Mouse (Mus musculus) limb, embryonic 12.5 days (tissue): ENCODE measurements around the gene Ptpa. TPM values are rescaled to one million over a fixed set of nuclear protein-coding genes. Genes with fewer than 3 reads are reported as not detected.
A peak's percentile ranks its signal among the peaks of the same experiment; 100 is the strongest.
"Not testable (repeated sequence)": the region's sequence is repeated elsewhere in the genome, so short reads cannot be mapped to it uniquely, and the experiment has no call there.

Experiments
- ATAC-seq: fragments of 200-750 bp; cut with Nextera tagmentation; 2 replicates; pipeline ENCODE4 v1.8.0; 2017; ENCODE audit warnings: low read depth, moderate TSS enrichment; ENCODE audit not compliant: insufficient number of reproducible peaks, insufficient read depth, low FRiP score, low TSS enrichment
- H3K27ac ChIP-seq: fragments of 300-500 bp; sonication (generic); 2 replicates; pipeline ENCODE4 v1.5.1; 2016; ENCODE audit warnings: mild to moderate bottlenecking, moderate library complexity
- H3K27me3 ChIP-seq: fragments of 300-500 bp; sonication (generic); 2 replicates; pipeline ENCODE4 v1.6.1; 2016; ENCODE audit warnings: mild to moderate bottlenecking, moderate library complexity
- H3K36me3 ChIP-seq: fragments of 300-500 bp; sonication (generic); 2 replicates; pipeline ENCODE4 v1.6.1; 2016; ENCODE audit warnings: mild to moderate bottlenecking, moderate library complexity
- H3K4me1 ChIP-seq: fragments of 300-500 bp; sonication (generic); replicated peaks from 2 replicates; pipeline ENCODE4 v1.6.1; 2016
- H3K4me2 ChIP-seq: fragments of 300-500 bp; sonication (generic); 2 replicates; pipeline ENCODE4 v1.6.1; 2016; ENCODE audit warnings: mild to moderate bottlenecking, moderate library complexity
- H3K4me3 ChIP-seq: fragments of 300-500 bp; sonication (generic); replicated peaks from 2 replicates; pipeline ENCODE4 v1.5.1; 2016; ENCODE audit warnings: mild to moderate bottlenecking
- H3K9ac ChIP-seq: fragments of 300-500 bp; sonication (generic); replicated peaks from 2 replicates; pipeline ENCODE4 v1.6.1; 2016; ENCODE audit warnings: mild to moderate bottlenecking, moderate library complexity
- H3K9me3 ChIP-seq: fragments of 300-500 bp; sonication (generic); 2 replicates; pipeline ENCODE4 v1.6.1; 2016; ENCODE audit warnings: mild to moderate bottlenecking, moderate library complexity
- WGBS: fragments of 180-500 bp; shearing (Covaris S2); methylation state at CpG from one replicate; pipeline ENCODE4 v1.1.7; 2016; 5-methylcytosine and 5-hydroxymethylcytosine counted together
- polyA plus RNA-seq: library from polyadenylated mRNA; unstranded; fragments of >200 nt; fragmentation: Nextera tagmentation; extraction: Ambion mirVana; gene quantifications from 2 replicates; pipeline ENCODE4 v1.2.1, GENCODE M21; 2016

Gene Ptpa
- polyA plus RNA-seq, 1 experiment from 2014 or later, result 154 TPM

DNA sequence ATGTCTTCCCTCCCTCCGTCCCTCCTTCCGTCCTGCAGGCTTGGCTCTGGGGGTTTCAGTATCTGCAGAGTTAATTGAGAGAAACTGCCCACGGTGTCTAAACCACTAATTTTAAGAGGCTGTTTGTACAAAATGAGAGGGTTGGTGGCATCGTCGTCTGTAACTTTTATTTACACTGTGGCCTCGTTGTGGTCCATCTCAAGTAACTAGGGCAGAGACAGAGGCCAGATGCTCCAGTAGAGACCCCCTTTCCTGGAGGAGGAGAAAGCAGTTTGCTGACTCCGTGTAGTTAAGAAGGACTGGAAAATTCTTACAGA is 768 bp downstream of the Ptpa start:
- 0% methylated on average over 7 of the region's 7 CpGs for WGBS
- Histone ChIP-seq H3K36me3 (peaks cover 13% of the 10 kb centered on the region; the same call in 1 of the 2 replicates), H3K27ac (peak overlapping the region; percentile 99), H3K4me2 (peak overlapping the region; percentile 75), H3K27me3 (no peaks in the 10 kb centered on the region; the same call in 1 of the 2 replicates), H3K9me3 (no peaks in the 10 kb centered on the region), H3K4me3 (peak overlapping the region; percentile 84), H3K9ac (peak overlapping the region; percentile 92), H3K4me1 (peaks cover 47% of the 10 kb centered on the region)
- no peak for ATAC-seq

DNA sequence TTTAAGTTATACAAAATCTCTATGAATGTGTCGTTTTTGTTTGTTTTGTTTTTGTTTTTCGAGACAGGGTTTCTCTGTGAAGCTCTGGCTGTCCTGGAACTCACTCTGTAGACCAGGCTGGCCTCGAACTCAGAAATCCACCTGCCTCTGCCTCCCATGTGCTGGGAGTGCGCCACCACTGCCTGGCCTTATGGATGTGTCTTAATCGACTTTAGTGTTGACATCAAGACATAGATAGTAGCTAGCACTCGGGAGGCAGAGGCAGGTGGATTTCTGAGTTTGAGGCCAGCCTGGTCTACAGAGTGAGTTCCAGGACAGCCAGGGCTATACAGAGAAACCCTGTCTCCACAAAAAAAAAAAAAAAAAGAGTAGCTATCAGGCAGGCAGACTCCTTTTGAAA is 1.3 kb downstream of the Ptpa start:
- peak overlapping the region; percentile 84 for H3K4me3 ChIP-seq
- not testable (repeated sequence) for H3K27me3 ChIP-seq, H3K9me3 ChIP-seq, ATAC-seq, H3K9ac ChIP-seq
- peak overlapping the region; percentile 75 for H3K4me2 ChIP-seq
- H3K27ac ChIP-seq, result peak overlapping the region; percentile 99
- peaks cover 47% of the 10 kb centered on the region for H3K4me1 ChIP-seq
- peaks cover 11% of the 10 kb centered on the region; the same call in 1 of the 2 replicates for H3K36me3 ChIP-seq
- 84% methylated on average over 6 of the region's 6 CpGs for WGBS

- no peaks in the 10 kb centered on the region; the same call in 1 of the 2 replicates for H3K27me3 ChIP-seq
- no peaks in the 10 kb centered on the region for H3K9me3 ChIP-seq
- peak overlapping the region; percentile 52 for H3K9ac ChIP-seq
- peaks cover 47% of the 10 kb centered on the region for H3K4me1 ChIP-seq
- WGBS, result 62% methylated on average over 5 of the region's 5 CpGs
- no peak overlapping the region; the same call in 1 of the 2 replicates for H3K4me3 ChIP-seq
- peak overlapping the region; percentile 75 for H3K4me2 ChIP-seq
- H3K36me3 ChIP-seq, result peaks cover 6% of the 10 kb centered on the region; the same call in 1 of the 2 replicates
- no peak for ATAC-seq
- peak overlapping the region; percentile 95 for H3K27ac ChIP-seq
These were observed 1.8 kb downstream of the Ptpa start for GRCm38 (mm10) chr2:30417595-30418165.

GRCm38 (mm10) chr2:30418259-30418658 is 2.4 kb downstream of the Ptpa start:
- Histone ChIP-seq H3K9ac (peak overlapping the region; percentile 52), H3K36me3 (no peaks in the 10 kb centered on the region), H3K9me3 (no peaks in the 10 kb centered on the region), H3K4me1 (peaks cover 47% of the 10 kb centered on the region), H3K4me2 (peak overlapping the region; percentile 75), H3K27me3 (no peaks in the 10 kb centered on the region; the same call in 1 of the 2 replicates), H3K27ac (peak overlapping the region; percentile 95), H3K4me3 (peak overlapping the region; percentile 23)
- no peak for ATAC-seq
- 57% methylated on average over 6 of the region's 6 CpGs for WGBS

- ATAC-seq, result no peak
- H3K9ac ChIP-seq, result peak overlapping the region; percentile 52
- H3K27ac ChIP-seq, result peak overlapping the region; percentile 95
- peak overlapping the region; percentile 75 for H3K4me2 ChIP-seq
- H3K4me3 ChIP-seq, result peak overlapping the region; percentile 23
- H3K4me1 ChIP-seq, result peaks cover 47% of the 10 kb centered on the region
- H3K36me3 ChIP-seq, result peaks cover 5% of the 10 kb centered on the region; the same call in 1 of the 2 replicates
- H3K9me3 ChIP-seq, result no peaks in the 10 kb centered on the region
- H3K27me3 ChIP-seq, result no peaks in the 10 kb centered on the region
- WGBS, result 4% methylated on average over 10 of the region's 10 CpGs
These were observed 3.3 kb downstream of the Ptpa start for GRCm38 (mm10) chr2:30419112-30419511.

GRCm38 (mm10) chr2:30421432-30421831 is 5.6 kb downstream of the Ptpa start:
- H3K9ac ChIP-seq, result no peak overlapping the region
- H3K9me3 ChIP-seq, result no peaks in the 10 kb centered on the region
- H3K4me2 ChIP-seq, result no peak overlapping the region
- peaks cover 38% of the 10 kb centered on the region for H3K4me1 ChIP-seq
- 0 out of 2 replicates have a peak overlapping the region, but pooled peaks have one; percentile 37 for H3K27ac ChIP-seq
- WGBS, result 71% methylated on average over 4 of the region's 4 CpGs
- no peaks in the 10 kb centered on the region for H3K27me3 ChIP-seq
- no peak for ATAC-seq
- H3K4me3 ChIP-seq, result no peak overlapping the region
- peaks cover 12% of the 10 kb centered on the region for H3K36me3 ChIP-seq

DNA sequence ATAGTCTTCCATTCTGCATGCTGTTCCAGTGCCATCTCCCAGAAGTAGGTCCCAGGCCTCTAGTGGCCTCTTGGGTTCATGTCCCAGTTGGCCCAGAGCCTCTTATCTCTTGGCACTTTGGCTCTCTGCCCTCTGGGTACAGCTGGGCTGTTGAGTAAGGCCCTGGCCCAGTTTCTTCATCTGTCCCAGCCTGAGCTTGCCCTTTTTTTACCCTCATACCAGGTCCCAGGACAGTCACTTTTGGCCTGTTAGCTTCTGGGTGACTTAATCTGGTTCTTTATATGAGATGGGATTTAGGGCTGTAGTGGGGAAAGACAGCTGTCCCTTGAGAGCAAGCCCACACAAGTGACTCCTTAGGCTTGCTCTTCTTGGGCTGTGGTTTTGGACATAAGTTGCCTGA is 13.3 kb downstream of the Ptpa start:
- H3K9ac ChIP-seq, result no peak overlapping the region
- no peak overlapping the region for H3K4me3 ChIP-seq
- H3K4me2 ChIP-seq, result no peak overlapping the region
- peaks cover 83% of the 10 kb centered on the region for H3K36me3 ChIP-seq
- no peaks in the 10 kb centered on the region for H3K27me3 ChIP-seq
- no peak for ATAC-seq
- H3K27ac ChIP-seq, result no peak overlapping the region
- no peaks in the 10 kb centered on the region for H3K9me3 ChIP-seq
- H3K4me1 ChIP-seq, result no peaks in the 10 kb centered on the region

DNA sequence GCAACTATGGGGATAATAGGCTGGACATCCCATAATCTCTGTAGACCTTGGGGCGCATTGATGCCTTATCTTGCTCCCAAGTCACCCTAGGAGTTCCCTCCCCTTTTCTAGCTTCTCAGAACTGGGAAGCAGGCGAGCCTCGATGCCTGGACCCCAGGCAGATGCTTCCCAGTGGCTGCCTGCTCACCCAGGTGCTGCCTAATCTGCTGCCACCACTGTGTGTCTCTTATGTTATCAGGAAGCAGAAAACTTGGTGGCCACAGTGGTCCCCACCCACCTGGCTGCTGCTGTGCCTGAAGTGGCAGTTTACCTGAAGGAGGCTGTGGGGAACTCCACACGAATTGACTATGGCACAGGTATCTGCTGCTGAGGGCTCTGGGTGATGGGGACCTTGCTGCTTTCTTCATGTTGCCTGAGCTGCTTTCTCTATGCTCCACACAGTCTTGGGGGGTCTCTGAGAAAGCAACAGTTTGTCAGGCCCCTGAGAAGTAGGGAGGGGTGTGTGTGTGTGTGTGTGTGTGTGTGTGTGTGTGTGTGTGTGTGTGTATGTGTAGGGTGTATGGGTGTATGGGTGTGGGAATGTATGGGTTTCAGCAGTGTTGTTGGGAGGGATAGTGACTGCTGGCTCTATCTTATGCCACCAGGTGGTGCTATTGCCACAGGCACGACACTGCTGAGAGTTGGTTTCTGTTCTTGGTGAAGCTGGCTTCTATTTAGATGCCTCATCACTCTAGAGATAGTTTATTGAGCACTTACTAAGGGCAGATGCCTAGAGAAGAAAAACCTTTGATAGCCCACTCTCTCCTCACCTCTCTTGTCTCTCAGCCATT is 19.7 kb downstream of the Ptpa start:
- no peaks in the 10 kb centered on the region for H3K27me3 ChIP-seq
- H3K4me3 ChIP-seq, result no peak overlapping the region
- H3K4me1 ChIP-seq, result peaks cover 13% of the 10 kb centered on the region
- no peak overlapping the region for H3K4me2 ChIP-seq
- H3K9me3 ChIP-seq, result no peaks in the 10 kb centered on the region
- no peak overlapping the region for H3K27ac ChIP-seq
- peaks cover 92% of the 10 kb centered on the region for H3K36me3 ChIP-seq
- no peak for ATAC-seq
- 62% methylated on average over 5 of the region's 5 CpGs for whole genome bisulfite sequencing
- no peak overlapping the region for H3K9ac ChIP-seq

DNA sequence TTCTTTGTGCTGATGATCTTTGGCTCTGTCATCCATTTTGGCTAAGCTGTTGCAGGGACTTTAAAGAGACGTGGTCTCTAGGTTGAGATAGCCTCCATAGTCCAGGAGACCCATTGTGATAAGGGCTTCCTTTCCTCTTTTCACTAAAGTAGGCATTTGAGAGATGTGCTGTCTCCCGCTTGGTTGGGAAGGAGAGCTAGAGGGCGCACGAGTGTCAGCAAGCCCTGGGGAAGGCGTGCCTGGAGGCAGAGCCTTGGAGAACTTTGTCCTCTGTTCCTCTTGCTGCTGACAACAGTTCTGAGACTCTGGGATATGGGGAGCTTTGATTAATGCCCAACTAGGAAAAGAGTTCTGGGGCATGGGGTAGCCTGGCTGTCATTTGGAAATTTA is 20.3 kb downstream of the Ptpa start:
- Histone ChIP-seq H3K9ac (no peak overlapping the region), H3K9me3 (no peaks in the 10 kb centered on the region), H3K4me3 (no peak overlapping the region), H3K4me2 (no peak overlapping the region), H3K36me3 (peaks cover 87% of the 10 kb centered on the region), H3K27me3 (no peaks in the 10 kb centered on the region), H3K4me1 (peaks cover 19% of the 10 kb centered on the region), H3K27ac (no peak overlapping the region)
- 86% methylated on average over 5 of the region's 5 CpGs for WGBS
- ATAC-seq, result no peak

DNA sequence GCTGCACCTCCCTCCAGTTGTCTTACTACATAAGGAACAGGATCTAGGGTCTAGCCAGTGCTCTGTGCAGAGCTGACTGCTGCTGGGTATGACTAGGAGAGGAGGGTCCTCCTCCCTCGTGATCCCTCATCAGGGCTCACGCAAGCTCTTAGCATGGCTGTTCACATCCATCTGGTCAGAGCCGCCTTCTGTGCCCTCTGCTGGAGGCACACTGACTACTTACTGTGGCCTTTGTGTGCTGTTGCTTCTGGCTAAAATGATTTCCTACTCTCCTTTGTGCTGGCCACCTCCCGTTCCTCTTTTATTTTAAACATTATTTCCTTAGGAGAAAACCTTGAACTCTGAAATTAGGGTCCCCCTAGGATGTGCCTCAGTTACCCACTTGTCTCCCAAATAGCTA is 21.0 kb downstream of the Ptpa start:
- Histone ChIP-seq H3K9ac (no peak overlapping the region), H3K36me3 (peaks cover 81% of the 10 kb centered on the region)
- 83% methylated on average over 4 of the region's 4 CpGs for whole genome bisulfite sequencing

DNA sequence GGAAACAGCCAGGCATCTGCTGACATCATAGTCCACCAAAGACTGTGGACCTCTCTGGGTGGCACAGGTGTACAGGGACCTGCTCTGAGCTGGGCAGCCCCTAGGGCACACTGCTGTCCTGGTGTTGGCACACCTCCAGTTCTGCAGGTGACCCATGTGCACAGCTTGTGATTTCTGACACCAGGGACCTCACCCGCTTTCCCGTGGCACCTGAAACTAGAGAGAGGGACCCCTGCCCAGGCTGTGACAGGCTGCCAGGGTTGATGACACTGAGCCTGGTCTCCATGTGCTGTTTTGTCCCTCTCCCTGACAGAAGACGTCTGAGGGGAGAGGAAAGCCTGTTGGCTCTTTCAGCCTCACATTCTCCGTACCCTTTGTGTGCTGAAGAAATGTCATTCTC is 22.0 kb downstream of the Ptpa start:
- peaks cover 34% of the 10 kb centered on the region for H3K4me1 ChIP-seq
- no peak overlapping the region for H3K4me3 ChIP-seq
- peaks cover 75% of the 10 kb centered on the region for H3K36me3 ChIP-seq
- no peak for ATAC-seq
- no peaks in the 10 kb centered on the region for H3K9me3 ChIP-seq
- H3K27me3 ChIP-seq, result no peaks in the 10 kb centered on the region
- H3K27ac ChIP-seq, result 0 out of 2 replicates have a peak overlapping the region, but pooled peaks have one; percentile 17
- 96% methylated on average over 4 of the region's 4 CpGs for WGBS
- no peak overlapping the region for H3K4me2 ChIP-seq
- no peak overlapping the region for H3K9ac ChIP-seq

More for the DNA sequence above, 21.0 kb downstream of the Ptpa start:
- H3K4me1 ChIP-seq, result peaks cover 24% of the 10 kb centered on the region
- no peak overlapping the region for H3K4me3 ChIP-seq
- no peaks in the 10 kb centered on the region for H3K27me3 ChIP-seq
- no peak overlapping the region for H3K4me2 ChIP-seq
- ATAC-seq, result no peak
- H3K9me3 ChIP-seq, result no peaks in the 10 kb centered on the region
- H3K27ac ChIP-seq, result no peak overlapping the region
